Mouse (Mus musculus): ENCODE measurements around the gene Disc1.
A peak's percentile ranks its signal among the peaks of the same experiment; 100 is the strongest.

The Disc1 gene

GRCm38 (mm10) chr8:125224271-125224699 lies 170.3 kb downstream of the Disc1 start:
- peak; percentile 64 to 69 for DNase-seq

- peak; percentile 48 to 52 for DNase-seq
Measured at GRCm38 (mm10) chr8:125225266-125225665, 171.3 kb downstream of the Disc1 start.

GRCm38 (mm10) chr8:125226989-125227624 lies 173.1 kb downstream of the Disc1 start:
- peak; percentile 58 to 59 for DNase-seq

GRCm38 (mm10) chr8:125230526-125231131 lies 176.6 kb downstream of the Disc1 start:
- no peak for DNase-seq

- no peak for DNase-seq
Measured at GRCm38 (mm10) chr8:125232724-125233123, 178.7 kb downstream of the Disc1 start.

GRCm38 (mm10) chr8:125235898-125236835 lies 182.2 kb downstream of the Disc1 start:
- DNase-seq: no peak

- DNase-seq: no peak
Measured at GRCm38 (mm10) chr8:125240763-125241162, 186.8 kb downstream of the Disc1 start.

GRCm38 (mm10) chr8:125242382-125242781 lies 188.4 kb downstream of the Disc1 start:
- DNase-seq: peak in 1 of 2 experiments; percentile 28

GRCm38 (mm10) chr8:125242921-125243320 lies 188.9 kb downstream of the Disc1 start:
- no peak for DNase-seq

- DNase-seq: no peak
Measured at GRCm38 (mm10) chr8:125246737-125247292, 192.8 kb downstream of the Disc1 start.

- no peak for DNase-seq
Measured at GRCm38 (mm10) chr8:125247349-125247748, 193.4 kb downstream of the Disc1 start.

- DNase-seq: no peak
Measured at GRCm38 (mm10) chr8:125252946-125253345, 199.0 kb downstream of the Disc1 start.

- DNase-seq: no peak
Measured at GRCm38 (mm10) chr8:125253505-125254180, 199.6 kb downstream of the Disc1 start.

- DNase-seq: peak; percentile 87 to 89
Measured at GRCm38 (mm10) chr8:125254188-125255005, 200.4 kb downstream of the Disc1 start.

GRCm38 (mm10) chr8:125255006-125255685 lies 201.2 kb downstream of the Disc1 start:
- DNase-seq: no peak

- DNase-seq: no peak
Measured at GRCm38 (mm10) chr8:125257660-125258059, 203.7 kb downstream of the Disc1 start.

GRCm38 (mm10) chr8:125258806-125259500 lies 205.0 kb downstream of the Disc1 start:
- DNase-seq: peak in 1 of 2 experiments; percentile 58

GRCm38 (mm10) chr8:125268181-125268705 lies 214.2 kb downstream of the Disc1 start:
- peak in 1 of 2 experiments; percentile 40 for DNase-seq

- no peak for DNase-seq
Measured at GRCm38 (mm10) chr8:125270292-125270691, 216.3 kb downstream of the Disc1 start.

GRCm38 (mm10) chr8:125271357-125271756 lies 217.4 kb downstream of the Disc1 start:
- DNase-seq: no peak

All from kidney, postnatal 36 days (tissue).